Mouse (Mus musculus) intestine, embryonic 16.5 days (tissue): ENCODE results near the gene BC004004. TPM values are rescaled to one million over a fixed set of nuclear protein-coding genes. Genes with fewer than 3 reads are reported as not detected.

ENCODE experiments used
- ATAC-seq: fragments of 200-750 bp; cut with Nextera tagmentation; 2 replicates; pipeline ENCODE4 v1.8.0; 2017; ENCODE audit warnings: moderate TSS enrichment, moderate library complexity
- H3K27ac ChIP-seq: fragments of 300-500 bp; sonication (generic); 2 replicates; pipeline ENCODE4 v1.5.1; 2014; ENCODE audit warnings: mild to moderate bottlenecking, low read length
- H3K27me3 ChIP-seq: fragments of 300-500 bp; sonication (generic); replicated peaks from 2 replicates; pipeline ENCODE4 v1.6.1; 2014; ENCODE audit warnings: low read length, control low read depth, mixed read lengths; ENCODE audit not compliant: control insufficient read depth, insufficient read depth
- H3K36me3 ChIP-seq: fragments of 300-500 bp; sonication (generic); 2 replicates; pipeline ENCODE4 v1.6.1; 2014; ENCODE audit warnings: low read length, control low read depth; ENCODE audit not compliant: control insufficient read depth, insufficient read depth
- H3K4me1 ChIP-seq: fragments of 300-500 bp; sonication (generic); 2 replicates; pipeline ENCODE4 v1.6.1; 2014; ENCODE audit warnings: low read length, control low read depth, mixed read lengths; ENCODE audit not compliant: control insufficient read depth, insufficient read depth
- H3K4me2 ChIP-seq: fragments of 300-500 bp; sonication (generic); 2 replicates; pipeline ENCODE4 v1.6.1; 2014; ENCODE audit warnings: low read depth, low read length, control low read depth
- H3K4me3 ChIP-seq: fragments of 300-500 bp; sonication (generic); 2 replicates; pipeline ENCODE4 v1.5.1; 2014; ENCODE audit warnings: mild to moderate bottlenecking, low read length
- H3K9ac ChIP-seq: fragments of 300-500 bp; sonication (generic); 2 replicates; pipeline ENCODE4 v1.6.1; 2014; ENCODE audit warnings: low read depth, low read length
- H3K9me3 ChIP-seq: fragments of 300-500 bp; sonication (generic); 2 replicates; pipeline ENCODE4 v1.6.1; 2016; ENCODE audit warnings: low read length, control low read depth; ENCODE audit not compliant: control insufficient read depth
- WGBS: fragments of 180-500 bp; shearing (Covaris S2); extraction: QIAGEN DNeasy Blood & Tissue Kit; methylation state at CpG from one replicate; pipeline ENCODE4 v1.1.7; 2014; 5-methylcytosine and 5-hydroxymethylcytosine counted together
- polyA plus RNA-seq: library from polyadenylated mRNA; unstranded; fragments of >200 nt; fragmentation: Nextera tagmentation; extraction: Ambion mirVana; gene quantifications from 2 replicates; pipeline ENCODE4 v1.2.1, GENCODE M21; 2015

The BC004004 gene
- polyA plus RNA-seq, 1 experiment from 2014 or later: 85.6 TPM

DNA sequence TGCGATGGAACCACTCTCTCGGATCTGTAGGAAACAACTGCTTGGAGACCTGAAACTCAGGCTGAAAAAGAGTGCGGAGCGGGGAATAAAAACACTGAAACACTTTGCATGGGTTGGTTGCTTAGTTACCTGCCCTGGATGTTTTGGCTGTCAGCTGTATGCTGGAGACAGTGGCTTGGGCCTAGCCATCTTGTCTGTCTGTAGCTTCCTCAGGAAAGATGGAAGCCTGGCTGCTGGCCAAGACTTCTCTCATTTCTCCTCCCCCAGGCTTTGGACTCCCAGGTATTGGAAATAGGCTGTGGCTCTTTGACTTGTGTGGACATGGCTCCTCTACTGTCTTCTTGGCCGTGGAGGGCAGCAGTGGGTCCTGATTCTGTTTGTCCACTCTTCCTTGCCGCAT lies 32.8 kb downstream of the BC004004 start:
- H3K4me1 ChIP-seq: peaks cover 15% of the 10 kb centered on the region
- no peak overlapping the region for H3K27ac ChIP-seq
- H3K9ac ChIP-seq: no peak overlapping the region
- H3K4me2 ChIP-seq: no peak overlapping the region
- H3K4me3 ChIP-seq: no peak overlapping the region
- no peak for ATAC-seq
- 91% methylated on average over 6 of the region's 6 CpGs for WGBS
- H3K36me3 ChIP-seq: peaks cover 11% of the 10 kb centered on the region; the same call in 1 of the 2 replicates
- no peaks in the 10 kb centered on the region for H3K9me3 ChIP-seq
- no peaks in the 10 kb centered on the region for H3K27me3 ChIP-seq

DNA sequence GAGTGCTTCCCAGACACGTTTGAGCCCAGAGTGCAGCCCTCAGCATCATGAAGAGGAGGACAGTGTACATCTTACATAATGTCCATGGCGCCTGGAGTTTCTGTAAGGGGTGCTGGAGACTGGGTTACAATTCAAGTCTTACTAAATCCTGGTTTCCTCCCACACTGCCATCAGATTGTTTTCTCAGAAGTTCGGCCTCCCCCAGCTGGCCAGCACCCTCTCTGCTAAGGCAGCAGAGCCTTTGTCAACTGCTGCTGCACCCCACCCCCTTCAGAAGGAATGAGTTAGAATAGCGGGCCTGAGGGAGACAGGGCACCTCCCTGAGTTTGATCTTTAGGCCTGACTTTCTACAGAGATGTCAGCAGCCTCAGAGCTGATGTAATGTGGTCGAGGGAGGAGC lies 33.6 kb downstream of the BC004004 start:
- Histone ChIP-seq H3K36me3 (peaks cover 9% of the 10 kb centered on the region; the same call in 1 of the 2 replicates), H3K4me2 (no peak overlapping the region), H3K9me3 (no peaks in the 10 kb centered on the region), H3K27me3 (no peaks in the 10 kb centered on the region), H3K27ac (no peak overlapping the region), H3K4me1 (peaks cover 14% of the 10 kb centered on the region), H3K4me3 (no peak overlapping the region), H3K9ac (no peak overlapping the region)
- 73% methylated on average over 5 of the region's 5 CpGs for WGBS
- no peak for ATAC-seq

DNA sequence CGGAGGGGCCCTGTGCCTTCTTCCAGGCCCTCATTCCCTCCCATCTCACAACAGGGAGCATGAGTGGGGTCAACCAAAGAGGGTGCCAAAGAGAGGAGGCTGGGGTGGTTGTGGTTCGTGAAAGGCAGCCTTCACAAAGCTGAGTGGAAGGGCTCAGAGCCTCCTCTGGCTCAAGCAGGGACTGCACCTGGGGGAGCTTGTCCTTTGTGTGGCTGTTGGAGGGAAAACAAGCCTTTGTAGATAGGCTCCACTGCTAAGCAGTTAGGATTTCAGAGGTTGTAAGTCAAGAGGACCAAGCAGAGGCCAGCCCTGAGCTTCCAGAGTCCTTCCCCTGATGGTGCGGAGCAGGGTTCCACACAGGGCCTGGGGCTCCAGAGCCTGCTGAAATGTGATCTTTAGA lies 34.5 kb downstream of the BC004004 start:
- WGBS: 69% methylated on average over 3 of the region's 3 CpGs

DNA sequence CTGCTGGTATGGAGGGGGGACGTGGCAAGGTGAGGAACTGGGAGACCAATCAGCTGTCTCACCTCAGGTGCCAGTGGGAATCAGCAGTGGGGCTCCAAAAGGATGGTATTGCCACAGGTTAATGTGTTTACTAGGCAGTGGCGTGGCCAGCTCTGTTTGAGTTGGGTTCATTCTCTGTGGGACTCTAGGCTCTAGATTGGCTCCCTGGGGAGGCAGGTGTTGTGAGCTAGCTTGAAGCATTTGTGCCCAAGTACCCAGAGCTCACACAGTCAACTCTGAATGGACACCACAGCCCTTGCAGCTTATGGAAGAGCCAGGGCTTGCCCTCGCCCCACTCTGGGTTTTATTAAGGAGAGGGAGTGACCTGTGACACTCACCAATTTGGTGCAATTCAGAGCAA lies 35.3 kb downstream of the BC004004 start:
- Histone ChIP-seq H3K27ac (no peak overlapping the region), H3K4me2 (no peak overlapping the region), H3K4me1 (peaks cover 12% of the 10 kb centered on the region), H3K9ac (no peak overlapping the region), H3K9me3 (no peaks in the 10 kb centered on the region), H3K36me3 (peaks cover 9% of the 10 kb centered on the region; the same call in 1 of the 2 replicates), H3K4me3 (no peak overlapping the region), H3K27me3 (no peaks in the 10 kb centered on the region)
- no peak for ATAC-seq
- WGBS: 78% methylated on average over 3 of the region's 3 CpGs

More for the DNA sequence above, 34.5 kb downstream of the BC004004 start:
- Histone ChIP-seq H3K36me3 (peaks cover 9% of the 10 kb centered on the region; the same call in 1 of the 2 replicates), H3K4me2 (no peak overlapping the region), H3K27me3 (no peaks in the 10 kb centered on the region), H3K27ac (no peak overlapping the region), H3K4me1 (peaks cover 12% of the 10 kb centered on the region), H3K4me3 (no peak overlapping the region), H3K9me3 (no peaks in the 10 kb centered on the region), H3K9ac (no peak overlapping the region)
- ATAC-seq: no peak

DNA sequence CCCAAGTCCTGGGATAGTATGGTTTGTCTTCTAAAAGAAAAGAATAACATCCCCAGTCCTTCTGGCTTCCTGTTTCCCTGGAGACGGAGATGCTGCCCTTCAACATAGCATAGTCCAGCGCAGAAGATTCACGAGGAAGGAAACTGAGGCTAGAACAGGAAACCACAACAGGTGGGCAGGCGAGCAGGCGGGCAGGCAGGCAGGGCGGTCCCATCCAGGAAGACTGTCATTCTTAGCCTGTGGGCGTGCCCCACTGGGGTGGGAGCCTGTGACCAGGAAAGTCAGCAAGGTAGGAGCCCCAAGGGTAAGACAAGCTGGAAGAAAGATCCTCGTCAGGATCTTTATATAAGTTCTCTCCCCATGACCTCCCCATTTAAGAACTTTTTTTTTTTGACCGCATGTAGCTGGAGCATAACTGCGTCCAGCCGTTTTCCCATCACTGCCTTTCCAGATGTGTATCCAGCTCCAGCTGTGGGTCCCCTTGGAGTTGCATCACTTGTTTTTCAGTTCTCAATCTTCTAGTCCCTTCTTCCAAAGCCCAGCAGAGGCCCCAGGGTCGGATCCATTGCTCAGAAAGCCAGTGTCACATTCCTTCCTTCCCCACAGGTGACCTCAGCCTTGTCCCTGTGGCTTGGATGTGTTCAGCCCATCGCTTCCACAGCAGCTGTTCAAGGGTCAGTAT lies 35.9 kb downstream of the BC004004 start:
- whole genome bisulfite sequencing: 49% methylated on average over 13 of the region's 13 CpGs
- peaks cover 12% of the 10 kb centered on the region for H3K4me1 ChIP-seq
- H3K9ac ChIP-seq: no peak overlapping the region

DNA sequence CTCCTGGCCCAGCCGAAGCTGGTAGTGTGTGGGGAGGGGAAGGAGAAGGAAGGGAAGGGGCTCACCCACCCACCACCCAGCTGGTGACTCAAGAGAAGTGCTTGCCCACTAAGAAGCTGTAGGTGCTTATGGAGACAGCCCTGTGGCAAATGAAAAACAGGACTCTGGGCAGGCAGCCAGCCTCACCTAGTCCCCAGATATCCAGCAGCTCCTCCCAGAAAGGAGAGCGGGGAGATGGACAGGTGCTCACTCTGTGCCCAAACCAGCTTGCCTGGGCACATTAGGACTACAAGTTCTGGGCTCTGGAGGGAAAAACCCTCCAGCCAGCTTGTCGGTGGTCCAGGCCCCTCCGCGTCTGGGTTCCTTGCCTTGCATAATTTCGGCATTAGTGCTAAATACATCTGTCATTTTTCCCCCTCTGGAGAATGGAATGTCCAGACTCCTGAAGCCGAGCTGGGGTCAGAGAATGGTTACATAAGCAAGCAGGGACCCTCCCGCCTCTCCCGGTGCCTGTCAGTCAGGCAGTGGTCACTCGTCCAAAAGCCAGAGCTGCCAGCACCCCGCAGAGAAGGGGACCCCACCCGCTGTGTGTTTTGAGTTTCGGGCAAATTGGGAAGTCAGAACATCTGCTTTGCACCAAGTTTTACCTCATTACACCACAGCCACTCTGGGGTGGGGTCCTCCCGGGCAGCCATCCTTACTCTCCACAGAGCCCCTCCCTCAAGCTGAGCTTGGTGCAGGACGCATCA lies 36.6 kb downstream of the BC004004 start:
- H3K9ac ChIP-seq: no peak overlapping the region
- H3K4me1 ChIP-seq: peaks cover 12% of the 10 kb centered on the region
- 0 out of 2 replicates have a peak, but pooled peaks cover under 1% of the 10 kb centered on the region for H3K36me3 ChIP-seq
- 27% methylated on average over 15 of the region's 15 CpGs for WGBS
- H3K9me3 ChIP-seq: no peaks in the 10 kb centered on the region
- H3K27ac ChIP-seq: no peak overlapping the region
- H3K27me3 ChIP-seq: no peaks in the 10 kb centered on the region
- H3K4me2 ChIP-seq: no peak overlapping the region
- no peak overlapping the region for H3K4me3 ChIP-seq
- no peak for ATAC-seq

More for the DNA sequence above, 35.9 kb downstream of the BC004004 start:
- Histone ChIP-seq H3K4me3 (no peak overlapping the region), H3K4me2 (no peak overlapping the region), H3K27me3 (no peaks in the 10 kb centered on the region), H3K36me3 (peaks cover 8% of the 10 kb centered on the region; the same call in 1 of the 2 replicates), H3K9me3 (no peaks in the 10 kb centered on the region), H3K27ac (no peak overlapping the region)
- no peak for ATAC-seq

DNA sequence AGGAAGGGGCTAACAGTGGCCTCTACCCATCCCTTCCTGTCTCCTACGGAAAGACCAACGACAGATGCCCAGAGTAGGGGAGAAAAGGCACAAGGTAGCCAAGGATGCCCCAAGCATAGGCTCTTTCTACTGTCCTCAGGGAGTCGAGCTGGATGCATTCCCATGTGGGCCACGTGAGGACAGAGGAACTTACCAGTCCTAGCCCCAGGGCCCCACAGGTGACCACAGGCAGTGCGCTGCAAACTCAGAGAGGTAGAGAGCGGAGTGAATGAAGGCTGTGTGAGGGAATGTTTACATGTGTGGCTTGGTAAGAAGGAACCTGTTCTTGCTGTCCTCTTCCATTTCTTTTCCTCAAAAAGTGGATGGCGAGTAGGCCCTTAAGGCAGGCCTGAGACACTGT lies 37.3 kb downstream of the BC004004 start:
- H3K27me3 ChIP-seq: no peaks in the 10 kb centered on the region
- 0 out of 2 replicates have a peak, but pooled peaks have one; percentile 31 for ATAC-seq
- no peak overlapping the region for H3K27ac ChIP-seq
- no peak overlapping the region for H3K9ac ChIP-seq
- H3K4me2 ChIP-seq: no peak overlapping the region
- no peaks in the 10 kb centered on the region for H3K36me3 ChIP-seq
- no peaks in the 10 kb centered on the region for H3K9me3 ChIP-seq
- H3K4me3 ChIP-seq: no peak overlapping the region
- 58% methylated on average over 7 of the region's 7 CpGs for WGBS
- peaks cover 12% of the 10 kb centered on the region for H3K4me1 ChIP-seq

DNA sequence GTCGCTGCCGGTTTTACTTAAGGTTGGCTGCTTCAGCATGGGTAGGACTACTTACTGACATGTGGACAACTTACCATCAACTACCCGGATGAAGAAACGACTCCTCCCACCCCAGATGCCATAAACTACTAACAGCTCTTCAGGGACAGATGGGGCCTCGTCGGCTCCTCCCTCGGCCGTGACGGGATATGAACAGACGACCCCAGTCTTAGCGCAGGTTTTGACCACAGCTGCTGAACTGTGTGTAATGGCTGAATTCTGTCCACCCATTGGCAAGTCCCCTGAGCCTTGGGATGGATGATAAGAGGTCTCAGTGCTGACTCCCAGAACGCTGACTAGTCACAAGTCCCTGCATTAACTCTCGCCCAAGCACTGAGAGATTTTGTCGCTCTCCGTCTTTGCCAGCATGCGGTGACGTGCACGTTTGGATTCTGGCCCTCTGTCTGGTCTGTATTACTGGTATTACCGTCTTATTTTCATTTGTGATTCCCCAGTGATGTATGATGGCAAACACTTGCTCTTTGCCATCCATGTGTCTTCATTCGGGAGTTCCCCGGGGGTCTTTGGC lies 41.6 kb downstream of the BC004004 start:
- Histone ChIP-seq H3K36me3 (no peaks in the 10 kb centered on the region), H3K27ac (no peak overlapping the region), H3K27me3 (no peaks in the 10 kb centered on the region), H3K4me2 (no peak overlapping the region), H3K9ac (no peak overlapping the region), H3K9me3 (no peaks in the 10 kb centered on the region; the same call in 1 of the 2 replicates), H3K4me3 (no peak overlapping the region), H3K4me1 (peaks cover 6% of the 10 kb centered on the region)
- ATAC-seq: no peak
- 80% methylated on average over 21 of the region's 21 CpGs for WGBS

DNA sequence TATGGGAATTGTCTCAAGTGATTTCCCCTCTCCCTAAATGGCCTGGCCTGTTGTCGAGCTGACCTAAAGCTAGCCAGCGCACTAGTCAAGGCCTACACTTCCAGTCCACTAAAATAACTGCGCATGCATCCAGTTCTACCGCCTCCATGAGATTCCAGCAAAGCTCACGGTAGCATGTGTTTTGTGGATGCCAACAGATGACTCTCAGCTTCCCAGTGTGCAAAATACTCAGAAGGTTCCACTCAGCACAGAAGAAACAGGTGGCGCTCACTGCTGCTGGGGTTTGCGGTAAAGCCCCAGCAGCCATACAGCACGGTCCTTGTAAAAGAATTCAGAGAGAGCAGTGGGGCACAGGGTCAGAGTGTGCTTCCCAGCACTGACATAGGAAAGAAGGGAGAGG lies 43.0 kb downstream of the BC004004 start:
- no peaks in the 10 kb centered on the region; the same call in 1 of the 2 replicates for H3K9me3 ChIP-seq
- no peaks in the 10 kb centered on the region for H3K27me3 ChIP-seq
- H3K4me2 ChIP-seq: no peak overlapping the region
- H3K4me1 ChIP-seq: no peaks in the 10 kb centered on the region; the same call in 1 of the 2 replicates
- 86% methylated on average over 8 of the region's 8 CpGs for WGBS
- H3K36me3 ChIP-seq: no peaks in the 10 kb centered on the region
- no peak overlapping the region for H3K4me3 ChIP-seq
- no peak for ATAC-seq
- H3K27ac ChIP-seq: no peak overlapping the region
- H3K9ac ChIP-seq: no peak overlapping the region
